Mouse (Mus musculus) telencephalon, adult 2 months (tissue): Measurements from ENCODE around the gene Csnk1e.
A peak's percentile ranks its signal among the peaks of the same experiment; 100 is the strongest.

Source experiments
- DNase-seq: peaks from one replicate; pipeline ENCODE4 v3.0.0-alpha.2; 2011; ENCODE audit warnings: low read depth, low spot score

Gene Csnk1e

GRCm38 (mm10) chr15:79395281-79395680 lies 60.1 kb downstream of the Csnk1e start:
- DNase-seq: no peak

DNA sequence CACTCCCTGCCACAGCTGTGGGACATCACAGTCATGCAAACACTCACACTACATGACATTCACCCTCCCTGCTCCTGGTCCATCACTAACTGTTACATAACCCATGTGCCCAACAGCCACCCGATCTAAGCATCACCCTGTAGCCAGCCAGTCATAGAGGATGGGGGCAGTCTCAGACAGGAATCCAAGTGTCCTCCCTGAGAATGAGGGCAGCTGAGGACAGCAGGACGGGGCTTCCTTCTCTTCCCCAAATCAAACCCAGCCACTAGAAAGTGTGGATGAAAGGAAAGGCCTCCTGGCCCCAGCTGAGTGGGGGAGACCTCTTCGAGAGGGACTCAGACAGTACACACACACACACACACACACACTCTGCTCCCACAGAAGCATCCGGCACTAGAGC lies 60.5 kb downstream of the Csnk1e start:
- DNase-seq: no peak

DNA sequence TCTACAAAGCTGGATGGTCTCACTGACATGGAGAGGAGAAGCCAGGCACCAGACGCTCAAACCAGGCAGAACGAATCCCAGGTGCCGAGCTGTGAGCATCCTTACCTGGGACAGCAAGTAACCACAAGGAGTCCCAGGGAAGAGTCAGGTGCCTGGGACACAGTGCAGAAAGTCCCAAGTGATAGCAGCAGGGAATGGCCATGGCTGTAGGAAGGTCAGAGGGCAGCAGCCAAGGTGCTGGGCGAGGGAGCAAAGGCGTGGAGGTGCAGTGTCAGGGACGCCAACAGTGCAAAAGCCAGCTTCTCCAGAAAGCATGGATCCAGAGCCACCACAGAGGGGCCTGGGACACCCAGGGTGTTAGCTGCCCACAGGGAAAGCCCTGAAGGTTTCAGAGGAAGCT lies 62.3 kb downstream of the Csnk1e start:
- DNase-seq: no peak

DNA sequence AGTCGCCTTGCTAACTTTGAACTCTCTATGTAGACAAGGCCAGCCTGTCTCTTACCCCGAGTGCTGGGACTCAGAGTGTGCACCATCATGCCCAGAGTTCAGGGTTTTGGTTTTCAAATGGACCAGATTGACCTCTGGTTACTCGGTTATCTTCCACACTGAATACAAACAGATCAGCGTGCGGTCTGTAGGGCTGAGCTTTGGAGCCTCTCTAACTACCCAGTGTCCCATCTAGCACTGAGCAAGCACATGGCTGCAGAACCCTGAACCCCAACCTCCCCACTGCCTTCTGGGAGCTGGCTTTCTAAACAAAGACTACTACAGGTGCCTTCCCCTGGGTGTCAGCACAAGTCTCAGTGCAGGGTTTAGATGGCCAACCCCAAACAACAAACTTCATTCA lies 62.8 kb downstream of the Csnk1e start:
- no peak for DNase-seq

DNA sequence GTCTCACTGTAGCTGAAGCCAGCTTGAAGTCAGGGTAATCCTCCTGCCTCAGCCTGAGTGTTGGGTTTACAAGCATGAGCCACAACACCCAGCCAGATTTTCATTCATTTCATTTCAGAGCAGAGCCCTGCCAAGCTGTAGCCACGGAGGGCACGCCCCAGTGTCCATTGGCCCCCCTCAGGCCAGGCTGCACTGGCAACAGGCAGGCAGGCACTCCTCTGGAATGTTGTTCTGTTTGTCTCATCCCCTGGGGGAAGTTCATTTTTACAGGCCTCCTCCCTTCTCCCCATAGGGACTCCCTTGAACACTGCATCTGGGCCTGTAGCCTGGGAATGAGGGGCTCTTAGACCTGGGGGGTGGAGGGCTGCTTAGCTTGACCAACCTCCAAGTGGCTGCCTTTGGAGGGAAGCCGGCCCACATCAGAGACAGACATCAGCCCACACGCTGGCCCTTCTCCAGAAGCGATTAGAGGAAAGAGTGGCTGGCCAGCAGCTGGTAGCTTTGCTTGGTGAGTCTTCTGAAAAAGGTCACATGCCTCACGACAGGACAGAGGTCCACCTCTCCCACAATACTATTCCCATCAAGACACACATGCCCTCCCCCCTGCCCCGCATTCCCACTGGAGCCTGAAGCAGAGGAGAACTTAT lies 63.8 kb downstream of the Csnk1e start:
- DNase-seq: no peak

- no peak for DNase-seq
These were observed 64.9 kb downstream of the Csnk1e start for GRCm38 (mm10) chr15:79390434-79390833.

DNA sequence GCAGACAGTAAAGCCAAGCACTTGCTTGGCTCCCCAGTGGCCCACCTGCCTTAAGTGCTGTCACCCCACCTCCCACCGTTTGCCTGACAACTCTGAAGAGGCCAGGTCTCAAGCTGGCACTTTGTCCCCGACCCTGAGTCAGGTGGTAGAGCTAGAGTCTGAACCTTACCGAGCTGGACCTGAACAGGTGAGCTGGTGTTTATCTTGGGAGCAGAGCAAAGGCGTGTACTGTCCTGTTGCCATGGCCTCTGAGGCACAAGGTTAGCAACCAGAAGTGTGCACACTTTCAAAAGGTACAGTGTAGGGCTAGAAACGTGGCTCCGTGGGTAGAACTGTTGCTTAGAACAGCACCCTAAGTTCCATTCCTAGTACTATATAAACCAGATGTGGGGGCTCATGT lies 67.2 kb downstream of the Csnk1e start:
- DNase-seq: no peak

GRCm38 (mm10) chr15:79387611-79388010 lies 67.8 kb downstream of the Csnk1e start:
- no peak for DNase-seq

GRCm38 (mm10) chr15:79387081-79387480 lies 68.3 kb downstream of the Csnk1e start:
- no peak for DNase-seq

- DNase-seq: no peak
These were observed 73.7 kb downstream of the Csnk1e start for GRCm38 (mm10) chr15:79381644-79382043.

GRCm38 (mm10) chr15:79380468-79381444 lies 74.6 kb downstream of the Csnk1e start:
- peak; percentile 89 for DNase-seq

GRCm38 (mm10) chr15:79379658-79380057 lies 75.7 kb downstream of the Csnk1e start:
- no peak for DNase-seq

DNA sequence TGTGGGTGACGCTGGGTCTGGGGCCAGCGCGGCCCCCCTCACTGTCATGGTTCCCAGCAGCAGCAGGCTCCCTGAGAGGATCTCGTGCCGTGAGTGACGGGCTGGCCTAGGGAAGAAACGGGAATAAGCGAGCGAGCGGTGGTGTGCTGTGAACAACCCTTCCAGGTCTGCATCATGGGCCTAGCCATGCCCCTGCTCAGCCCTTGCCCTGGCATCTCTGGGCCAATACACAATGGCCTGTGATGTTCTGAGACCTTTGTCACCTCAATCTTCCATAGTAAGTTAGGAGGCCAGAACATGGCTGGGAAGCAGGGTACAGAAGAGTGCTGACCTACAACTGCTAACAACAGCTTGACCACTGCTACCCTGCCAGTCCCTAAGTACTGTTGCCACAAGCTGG lies 76.8 kb downstream of the Csnk1e start:
- no peak for DNase-seq

GRCm38 (mm10) chr15:79377681-79378080 lies 77.7 kb downstream of the Csnk1e start:
- no peak for DNase-seq

DNA sequence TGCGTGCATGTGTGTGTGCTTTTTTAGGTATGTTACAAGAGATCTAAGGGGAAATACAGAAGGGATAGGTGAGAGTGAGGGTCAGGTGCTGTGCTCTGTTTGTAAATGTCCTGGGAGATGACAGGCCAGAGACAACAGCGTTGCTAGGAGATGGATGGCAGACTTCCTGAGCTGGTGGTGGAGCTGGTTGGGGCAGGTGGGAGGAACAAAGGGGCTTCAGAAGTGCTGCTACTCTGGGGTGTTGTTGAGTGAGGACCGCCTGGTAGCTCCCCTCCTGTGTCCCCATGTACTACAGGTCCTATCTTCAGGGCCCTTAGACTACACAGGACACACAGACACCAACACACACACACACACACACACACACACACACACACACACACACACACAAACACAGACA lies 80.6 kb downstream of the Csnk1e start:
- no peak for DNase-seq

DNA sequence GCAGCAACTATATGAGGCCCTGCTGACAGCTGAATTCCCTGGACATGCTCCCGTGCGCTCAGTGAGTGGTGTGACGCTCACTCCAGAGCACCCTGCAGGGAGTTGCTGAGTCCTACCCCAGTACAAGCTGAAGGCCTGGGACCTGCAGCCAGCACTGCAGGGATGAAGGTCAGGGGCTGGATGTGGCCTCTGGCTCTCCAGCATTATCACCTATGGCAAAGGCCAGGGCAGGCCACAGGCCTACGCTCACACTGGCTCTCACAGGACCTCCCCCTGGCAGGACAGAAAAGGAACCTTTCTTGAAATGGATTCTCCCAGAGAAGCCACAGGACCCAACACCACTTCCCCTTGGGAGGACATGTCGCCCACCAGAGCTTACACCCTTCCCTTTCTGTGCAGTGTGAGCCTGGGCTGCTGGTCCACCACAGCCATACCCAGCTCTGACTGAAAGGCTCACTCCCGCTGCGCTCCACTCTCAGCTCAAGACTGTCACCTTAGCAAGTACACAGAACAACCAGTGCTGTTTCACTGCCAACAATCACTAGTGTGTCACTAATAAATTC lies 85.0 kb downstream of the Csnk1e start:
- DNase-seq: no peak

- no peak for DNase-seq
These were observed 85.7 kb downstream of the Csnk1e start for GRCm38 (mm10) chr15:79369452-79370280.

DNA sequence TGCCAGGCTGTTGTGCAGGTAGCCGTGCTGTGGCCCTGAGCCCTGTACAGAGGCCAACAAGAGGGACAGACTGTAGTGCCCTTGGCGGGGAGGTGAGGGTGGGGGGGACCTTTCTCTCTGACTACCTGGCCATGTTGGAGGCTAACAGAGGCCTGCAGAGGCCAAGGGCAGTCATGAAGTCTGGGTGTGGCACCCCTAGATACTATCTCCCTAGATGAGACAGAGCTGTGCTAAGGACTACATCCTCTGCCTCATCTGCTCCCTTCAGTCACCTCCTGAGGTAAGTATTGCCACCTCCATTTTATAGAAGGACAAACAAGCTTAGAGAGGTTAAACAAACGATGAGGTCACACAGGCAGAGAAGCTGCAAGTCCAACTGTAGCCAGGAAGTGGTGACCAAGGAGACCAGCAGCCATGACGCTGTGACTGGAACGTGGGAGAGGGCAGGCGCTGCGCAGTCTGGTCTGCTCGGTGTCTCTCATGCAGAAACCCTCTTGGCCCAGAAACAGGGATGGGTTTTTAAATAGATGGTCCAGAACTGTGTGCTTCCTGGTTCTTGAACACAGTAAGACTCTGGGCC lies 86.4 kb downstream of the Csnk1e start:
- DNase-seq: no peak

- DNase-seq: no peak
These were observed 87.0 kb downstream of the Csnk1e start for GRCm38 (mm10) chr15:79368313-79368811.
